Mouse (Mus musculus) liver, adult 2 months (tissue): Measurements from ENCODE around the gene Ccnk.

Experiments used
- CTCF ChIP-seq: fragments of 200-500 bp; IDR thresholded peaks from 2 replicates; pipeline ENCODE4 v1.5.1; 2011; ENCODE audit warnings: low read depth, low read length, control low read depth
- POLR2A ChIP-seq: fragments of 200-500 bp; IDR thresholded peaks from 2 replicates; pipeline ENCODE4 v1.6.1; 2011; ENCODE audit warnings: low read length, control low read depth; ENCODE audit not compliant: insufficient read depth; ENCODE audit errors: extremely low read depth

DNA sequence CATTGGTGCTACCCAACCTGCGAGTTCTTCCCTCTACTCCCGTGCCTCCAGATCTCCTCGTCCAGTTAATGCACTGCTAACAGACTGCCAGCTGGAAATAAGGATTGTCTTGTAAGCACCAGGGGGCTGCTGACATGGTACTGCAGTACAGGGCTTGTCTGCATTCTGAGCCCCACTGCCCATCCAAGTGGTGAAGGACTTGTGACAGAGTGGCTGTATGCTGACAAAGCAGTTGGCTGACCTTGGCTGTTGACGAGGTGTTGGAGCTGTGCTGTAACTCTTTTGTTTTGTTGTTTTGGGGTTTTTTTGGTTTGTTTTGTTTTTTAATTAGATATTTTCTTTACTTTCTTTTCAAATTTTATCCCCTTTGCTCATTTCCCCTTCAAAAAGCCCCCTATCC is 19.1 kb downstream of the Ccnk start:
- TF ChIP-seq CTCF (no peak), POLR2A (no peak)
